Mouse (Mus musculus): ENCODE results near the gene Astn2.

GRCm38 (mm10) chr4:65548561-65548960, 855.9 kb downstream of the Astn2 start:
- TF ChIP-seq CTCF (IDR thresholded peaks at IDR 0.05; ENCODE audit: insufficient read depth, low read depth, low read length) (no peak), POLR2A (IDR thresholded peaks at IDR 0.05; ENCODE audit: insufficient read depth, low read depth, low read length) (no peak)
